Mouse (Mus musculus): Measurements from ENCODE around the gene Opcml. TPM values are rescaled to one million over a fixed set of nuclear protein-coding genes. Genes with fewer than 3 reads are reported as not detected.

The Opcml gene
- polyA plus RNA-seq, 1 experiment from 2014 or later, result 6.0 TPM

- Histone ChIP-seq H3K27ac (replicated peaks; ENCODE audit: low read depth, low read length) (no peak overlapping the region), H3K4me3 (ENCODE audit: low read depth, low read length) (no peak overlapping the region), H3K4me2 (ENCODE audit: low read depth, low read length) (no peak overlapping the region), H3K9ac (ENCODE audit: low read depth, low read length) (no peak overlapping the region), H3K4me1 (ENCODE audit: control insufficient read depth, insufficient read depth, low read length) (no peaks in the 10 kb centered on the region), H3K9me3 (ENCODE audit: control insufficient read depth, low read length) (no peaks in the 10 kb centered on the region), H3K36me3 (ENCODE audit: control insufficient read depth, insufficient read depth, low read length) (no peaks in the 10 kb centered on the region), H3K27me3 (replicated peaks; ENCODE audit: control insufficient read depth, insufficient read depth, low read length) (no peaks in the 10 kb centered on the region)
- ATAC-seq (ENCODE audit: low read depth) (no peak), DNase-seq (ENCODE audit: low spot score) (no peak)
- 80% methylated on average over 4 of the region's 4 CpGs for WGBS
Measured at GRCm38 (mm10) chr9:28705796-28706195, 915.2 kb downstream of the Opcml start.

- H3K9ac ChIP-seq (ENCODE audit: low read depth, low read length), result no peak overlapping the region
- H3K4me2 ChIP-seq (ENCODE audit: low read depth, low read length), result no peak overlapping the region
- no peak overlapping the region for H3K27ac ChIP-seq (replicated peaks; ENCODE audit: low read depth, low read length)
- DNase-seq (ENCODE audit: low spot score) (peak; percentile 17), ATAC-seq (ENCODE audit: low read depth) (0 out of 2 replicates have a peak, but pooled peaks have one; percentile 44)
- H3K4me3 ChIP-seq (ENCODE audit: low read depth, low read length), result no peak overlapping the region
- no peaks in the 10 kb centered on the region for H3K36me3 ChIP-seq (ENCODE audit: control insufficient read depth, insufficient read depth, low read length)
- no peaks in the 10 kb centered on the region for H3K27me3 ChIP-seq (replicated peaks; ENCODE audit: control insufficient read depth, insufficient read depth, low read length)
- H3K4me1 ChIP-seq (ENCODE audit: control insufficient read depth, insufficient read depth, low read length), result no peaks in the 10 kb centered on the region
- WGBS, result 83% methylated on average over 2 of the region's 2 CpGs
- no peaks in the 10 kb centered on the region for H3K9me3 ChIP-seq (ENCODE audit: control insufficient read depth, low read length)
Measured at GRCm38 (mm10) chr9:28714544-28714943, 924.0 kb downstream of the Opcml start.

- H3K27ac ChIP-seq (replicated peaks; ENCODE audit: low read depth, low read length), result no peak overlapping the region
- H3K4me2 ChIP-seq (ENCODE audit: low read depth, low read length), result no peak overlapping the region
- H3K4me3 ChIP-seq (ENCODE audit: low read depth, low read length), result no peak overlapping the region
- no peaks in the 10 kb centered on the region for H3K4me1 ChIP-seq (ENCODE audit: control insufficient read depth, insufficient read depth, low read length)
- 94% methylated on average over 2 of the region's 2 CpGs for WGBS
- no peaks in the 10 kb centered on the region for H3K27me3 ChIP-seq (replicated peaks; ENCODE audit: control insufficient read depth, insufficient read depth, low read length)
- no peak overlapping the region for H3K9ac ChIP-seq (ENCODE audit: low read depth, low read length)
- H3K36me3 ChIP-seq (ENCODE audit: control insufficient read depth, insufficient read depth, low read length), result no peaks in the 10 kb centered on the region
- no peak for ATAC-seq (ENCODE audit: low read depth)
- DNase-seq (ENCODE audit: low spot score), result no peak
- H3K9me3 ChIP-seq (ENCODE audit: control insufficient read depth, low read length), result no peaks in the 10 kb centered on the region
Measured at GRCm38 (mm10) chr9:28720186-28720585, 929.6 kb downstream of the Opcml start.

- Histone ChIP-seq H3K4me1 (ENCODE audit: control insufficient read depth, insufficient read depth, low read length) (no peaks in the 10 kb centered on the region), H3K4me3 (ENCODE audit: low read depth, low read length) (no peak overlapping the region), H3K9me3 (ENCODE audit: control insufficient read depth, low read length) (no peaks in the 10 kb centered on the region), H3K27me3 (replicated peaks; ENCODE audit: control insufficient read depth, insufficient read depth, low read length) (no peaks in the 10 kb centered on the region), H3K9ac (ENCODE audit: low read depth, low read length) (no peak overlapping the region), H3K36me3 (ENCODE audit: control insufficient read depth, insufficient read depth, low read length) (no peaks in the 10 kb centered on the region), H3K4me2 (ENCODE audit: low read depth, low read length) (no peak overlapping the region), H3K27ac (replicated peaks; ENCODE audit: low read depth, low read length) (no peak overlapping the region)
- ATAC-seq (ENCODE audit: low read depth) (no peak), DNase-seq (ENCODE audit: low spot score) (no peak)
- WGBS, result 83% methylated on average over 10 of the region's 10 CpGs
Measured at GRCm38 (mm10) chr9:28731811-28732602, 941.4 kb downstream of the Opcml start.

GRCm38 (mm10) chr9:28737955-28738354, 947.4 kb downstream of the Opcml start:
- 96% methylated on average over 2 of the region's 2 CpGs for WGBS
- no peaks in the 10 kb centered on the region for H3K9me3 ChIP-seq (ENCODE audit: control insufficient read depth, low read length)
- H3K9ac ChIP-seq (ENCODE audit: low read depth, low read length), result no peak overlapping the region
- H3K4me1 ChIP-seq (ENCODE audit: control insufficient read depth, insufficient read depth, low read length), result no peaks in the 10 kb centered on the region
- H3K36me3 ChIP-seq (ENCODE audit: control insufficient read depth, insufficient read depth, low read length), result no peaks in the 10 kb centered on the region
- H3K27me3 ChIP-seq (replicated peaks; ENCODE audit: control insufficient read depth, insufficient read depth, low read length), result no peaks in the 10 kb centered on the region
- no peak overlapping the region for H3K4me3 ChIP-seq (ENCODE audit: low read depth, low read length)
- H3K4me2 ChIP-seq (ENCODE audit: low read depth, low read length), result no peak overlapping the region
- no peak for ATAC-seq (ENCODE audit: low read depth)
- DNase-seq (ENCODE audit: low spot score), result no peak
- no peak overlapping the region for H3K27ac ChIP-seq (replicated peaks; ENCODE audit: low read depth, low read length)

- Histone ChIP-seq H3K27me3 (replicated peaks; ENCODE audit: control insufficient read depth, insufficient read depth, low read length) (no peaks in the 10 kb centered on the region), H3K4me1 (ENCODE audit: control insufficient read depth, insufficient read depth, low read length) (no peaks in the 10 kb centered on the region), H3K27ac (replicated peaks; ENCODE audit: low read depth, low read length) (no peak overlapping the region), H3K4me2 (ENCODE audit: low read depth, low read length) (no peak overlapping the region), H3K36me3 (ENCODE audit: control insufficient read depth, insufficient read depth, low read length) (no peaks in the 10 kb centered on the region), H3K4me3 (ENCODE audit: low read depth, low read length) (no peak overlapping the region), H3K9ac (ENCODE audit: low read depth, low read length) (no peak overlapping the region), H3K9me3 (ENCODE audit: control insufficient read depth, low read length) (no peaks in the 10 kb centered on the region)
- ATAC-seq (ENCODE audit: low read depth) (no peak), DNase-seq (ENCODE audit: low spot score) (no peak)
- 51% methylated on average over 1 of the region's 1 CpGs for WGBS
Measured at GRCm38 (mm10) chr9:28738451-28738860, 947.9 kb downstream of the Opcml start.

- Histone ChIP-seq H3K4me2 (ENCODE audit: low read depth, low read length) (no peak overlapping the region), H3K27me3 (replicated peaks; ENCODE audit: control insufficient read depth, insufficient read depth, low read length) (no peaks in the 10 kb centered on the region), H3K9me3 (ENCODE audit: control insufficient read depth, low read length) (no peaks in the 10 kb centered on the region), H3K4me1 (ENCODE audit: control insufficient read depth, insufficient read depth, low read length) (no peaks in the 10 kb centered on the region), H3K36me3 (ENCODE audit: control insufficient read depth, insufficient read depth, low read length) (no peaks in the 10 kb centered on the region), H3K4me3 (ENCODE audit: low read depth, low read length) (no peak overlapping the region), H3K27ac (replicated peaks; ENCODE audit: low read depth, low read length) (no peak overlapping the region), H3K9ac (ENCODE audit: low read depth, low read length) (no peak overlapping the region)
- WGBS, result 55% methylated on average over 3 of the region's 3 CpGs
- ATAC-seq (ENCODE audit: low read depth), result no peak
- DNase-seq (ENCODE audit: low spot score), result peak; percentile 48
Measured at GRCm38 (mm10) chr9:28744771-28745170, 954.2 kb downstream of the Opcml start.

GRCm38 (mm10) chr9:28748902-28749301, 958.3 kb downstream of the Opcml start:
- DNase-seq (ENCODE audit: low spot score) (no peak), ATAC-seq (ENCODE audit: low read depth) (no peak)
- H3K4me1 ChIP-seq (ENCODE audit: control insufficient read depth, insufficient read depth, low read length), result no peaks in the 10 kb centered on the region
- H3K9me3 ChIP-seq (ENCODE audit: control insufficient read depth, low read length), result no peaks in the 10 kb centered on the region
- H3K27me3 ChIP-seq (replicated peaks; ENCODE audit: control insufficient read depth, insufficient read depth, low read length), result no peaks in the 10 kb centered on the region
- no peaks in the 10 kb centered on the region for H3K36me3 ChIP-seq (ENCODE audit: control insufficient read depth, insufficient read depth, low read length)
- no peak overlapping the region for H3K4me2 ChIP-seq (ENCODE audit: low read depth, low read length)
- H3K27ac ChIP-seq (replicated peaks; ENCODE audit: low read depth, low read length), result no peak overlapping the region
- WGBS, result 70% methylated on average over 2 of the region's 2 CpGs
- H3K9ac ChIP-seq (ENCODE audit: low read depth, low read length), result no peak overlapping the region
- no peak overlapping the region for H3K4me3 ChIP-seq (ENCODE audit: low read depth, low read length)

GRCm38 (mm10) chr9:28752908-28753307, 962.3 kb downstream of the Opcml start:
- Histone ChIP-seq H3K36me3 (ENCODE audit: control insufficient read depth, insufficient read depth, low read length) (no peaks in the 10 kb centered on the region), H3K4me1 (ENCODE audit: control insufficient read depth, insufficient read depth, low read length) (no peaks in the 10 kb centered on the region), H3K27me3 (replicated peaks; ENCODE audit: control insufficient read depth, insufficient read depth, low read length) (no peaks in the 10 kb centered on the region), H3K9ac (ENCODE audit: low read depth, low read length) (no peak overlapping the region), H3K9me3 (ENCODE audit: control insufficient read depth, low read length) (no peaks in the 10 kb centered on the region), H3K27ac (replicated peaks; ENCODE audit: low read depth, low read length) (no peak overlapping the region), H3K4me2 (ENCODE audit: low read depth, low read length) (no peak overlapping the region), H3K4me3 (ENCODE audit: low read depth, low read length) (no peak overlapping the region)
- DNase-seq (ENCODE audit: low spot score) (no peak), ATAC-seq (ENCODE audit: low read depth) (no peak)
- 65% methylated on average over 5 of the region's 5 CpGs for WGBS

Data from embryonic facial prominence, embryonic 14.5 days (tissue).